Mouse (Mus musculus) CD4-positive helper T cell, adult 2 months (primary cell): ENCODE results near the gene Gapvd1.
A peak's percentile ranks its signal among the peaks of the same experiment; 100 is the strongest.
"Not testable (repeated sequence)": the region's sequence is repeated elsewhere in the genome, so short reads cannot be mapped to it uniquely, and the experiment has no call there.

Experiments used
- DNase-seq: peaks from one replicate; pipeline ENCODE4 v3.0.0-alpha.2; 2012; ENCODE audit warnings: low read depth, missing footprints, low spot score

The Gapvd1 gene

GRCm38 (mm10) chr2:34771368-34772226 lies 16.6 kb upstream of the Gapvd1 start, which contains the start of gene Hspa5:
Gene Hspa5, plus strand, starts transcription at chr2:34771970.
- peak; percentile 100 for DNase-seq

GRCm38 (mm10) chr2:34770951-34771350 lies 15.9 kb upstream of the Gapvd1 start:
- no peak for DNase-seq

GRCm38 (mm10) chr2:34770049-34770448 lies 15.0 kb upstream of the Gapvd1 start:
- DNase-seq, result no peak

- DNase-seq, result no peak
Measured at GRCm38 (mm10) chr2:34764801-34765200, 9.8 kb upstream of the Gapvd1 start.

- peak; percentile 29 for DNase-seq
Measured at GRCm38 (mm10) chr2:34762872-34763271, 7.8 kb upstream of the Gapvd1 start.

GRCm38 (mm10) chr2:34762174-34762573 lies 7.1 kb upstream of the Gapvd1 start:
- DNase-seq, result no peak

GRCm38 (mm10) chr2:34761272-34761671 lies 6.2 kb upstream of the Gapvd1 start:
- DNase-seq, result not testable (repeated sequence)

- DNase-seq, result no peak
Measured at GRCm38 (mm10) chr2:34757341-34757740, 2.3 kb upstream of the Gapvd1 start.

GRCm38 (mm10) chr2:34753811-34754550 lies 1.1 kb downstream of the Gapvd1 start:
- DNase-seq, result peak; percentile 89

- no peak for DNase-seq
Measured at GRCm38 (mm10) chr2:34750245-34750644, 4.8 kb downstream of the Gapvd1 start.

GRCm38 (mm10) chr2:34748479-34748878 lies 6.6 kb downstream of the Gapvd1 start:
- DNase-seq, result no peak

- peak; percentile 25 for DNase-seq
Measured at GRCm38 (mm10) chr2:34745673-34746072, 9.4 kb downstream of the Gapvd1 start.

GRCm38 (mm10) chr2:34744476-34744875 lies 10.6 kb downstream of the Gapvd1 start:
- DNase-seq, result peak; percentile 47

- DNase-seq, result no peak
Measured at GRCm38 (mm10) chr2:34742675-34743074, 12.4 kb downstream of the Gapvd1 start.

GRCm38 (mm10) chr2:34741390-34742159 lies 13.5 kb downstream of the Gapvd1 start:
- DNase-seq, result no peak

GRCm38 (mm10) chr2:34739684-34740391 lies 15.2 kb downstream of the Gapvd1 start:
- DNase-seq, result no peak

GRCm38 (mm10) chr2:34737911-34738310 lies 17.1 kb downstream of the Gapvd1 start:
- DNase-seq, result no peak

- no peak for DNase-seq
Measured at GRCm38 (mm10) chr2:34736626-34737025, 18.4 kb downstream of the Gapvd1 start.

GRCm38 (mm10) chr2:34727045-34727728 lies 27.8 kb downstream of the Gapvd1 start:
- DNase-seq, result no peak

GRCm38 (mm10) chr2:34725269-34725668 lies 29.8 kb downstream of the Gapvd1 start:
- no peak for DNase-seq

- DNase-seq, result peak; percentile 38
Measured at GRCm38 (mm10) chr2:34718196-34718595, 36.8 kb downstream of the Gapvd1 start.
